Mouse (Mus musculus): ENCODE measurements around the gene Dtx2.

The Dtx2 gene

DNA sequence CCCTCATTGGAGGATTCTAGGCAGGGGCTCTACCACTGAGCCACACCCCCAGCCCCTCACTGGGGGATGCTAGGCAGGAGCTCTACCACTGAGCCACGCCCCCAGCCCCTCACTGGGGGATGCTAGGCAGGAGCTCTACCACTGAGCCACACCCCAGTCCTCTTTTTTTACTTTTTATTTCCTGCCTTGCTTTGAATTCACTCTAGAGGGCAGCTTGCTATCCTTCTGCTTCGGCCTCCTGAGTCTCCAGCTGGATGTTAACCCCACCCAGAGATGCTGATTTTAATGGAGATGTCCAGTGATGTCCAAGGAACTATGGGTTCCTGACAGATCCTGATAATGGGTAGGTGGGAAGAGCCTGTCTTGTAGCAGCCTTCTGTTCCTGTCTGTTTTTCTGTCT is 74.8 kb downstream of the Dtx2 start:
- DNase-seq: no peak

DNA sequence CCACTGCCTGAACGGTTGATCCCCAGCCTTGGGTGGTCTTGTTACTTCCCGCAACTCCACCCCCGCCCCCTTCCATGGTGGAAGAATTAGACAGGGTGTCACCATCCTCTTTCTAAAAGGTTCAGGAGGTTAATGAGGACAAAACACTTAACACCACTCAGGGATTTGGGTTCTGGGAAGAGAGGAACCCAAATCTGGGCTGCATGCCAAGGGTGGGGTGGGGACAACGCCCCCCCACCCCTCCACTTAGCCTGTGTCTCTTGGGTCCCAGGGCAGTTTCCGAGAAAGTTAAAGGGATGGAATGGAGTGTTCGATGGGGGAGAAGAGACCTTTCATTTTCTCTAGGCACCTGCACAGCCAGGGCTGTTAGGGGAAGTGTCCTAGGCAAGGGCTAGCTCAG is 78.5 kb downstream of the Dtx2 start:
- DNase-seq: no peak

DNA sequence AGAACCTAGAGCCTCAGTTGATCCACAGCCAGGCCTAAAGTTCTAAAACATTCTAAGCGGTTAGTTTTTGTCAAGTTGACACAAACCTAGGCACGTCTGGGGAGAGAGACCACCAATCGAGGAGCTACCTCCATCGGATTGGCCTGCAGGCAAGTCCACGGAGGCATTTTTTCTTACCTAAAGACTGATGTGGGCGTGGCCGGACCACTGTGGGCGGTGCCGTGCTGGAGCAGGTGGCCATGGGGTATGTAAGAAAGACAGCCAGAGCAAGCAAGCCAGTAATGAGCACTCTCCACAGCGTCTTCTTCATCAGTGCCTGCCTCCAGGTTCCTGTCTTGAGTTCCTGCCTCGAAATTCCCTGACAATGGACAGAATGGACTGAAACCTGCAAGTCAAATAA is 78.9 kb downstream of the Dtx2 start:
- DNase-seq: no peak

DNA sequence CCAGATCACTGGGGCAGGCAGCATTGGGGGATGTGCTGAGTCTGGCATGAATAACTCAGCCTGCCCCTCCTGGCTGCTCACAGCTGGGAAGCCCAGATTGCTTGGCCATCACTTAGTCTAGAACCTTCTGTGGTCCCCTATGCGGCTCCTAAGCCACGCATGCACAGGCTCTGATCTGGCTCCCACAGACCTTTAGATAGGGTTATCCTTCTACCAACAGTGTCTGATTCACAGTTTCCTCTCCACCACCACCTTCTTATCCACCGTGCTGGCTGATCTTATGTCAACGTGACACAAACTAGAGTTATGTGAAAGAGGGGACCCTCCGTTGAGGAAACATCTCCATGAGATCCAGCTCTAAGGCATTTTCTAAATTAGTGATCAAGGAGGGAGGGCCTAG is 80.5 kb downstream of the Dtx2 start:
- no peak for DNase-seq

- no peak for DNase-seq
Observed at GRCm38 (mm10) chr5:136076284-136076683, 81.7 kb downstream of the Dtx2 start.

- no peak for DNase-seq
Observed at GRCm38 (mm10) chr5:136077001-136077550, 82.5 kb downstream of the Dtx2 start.

DNA sequence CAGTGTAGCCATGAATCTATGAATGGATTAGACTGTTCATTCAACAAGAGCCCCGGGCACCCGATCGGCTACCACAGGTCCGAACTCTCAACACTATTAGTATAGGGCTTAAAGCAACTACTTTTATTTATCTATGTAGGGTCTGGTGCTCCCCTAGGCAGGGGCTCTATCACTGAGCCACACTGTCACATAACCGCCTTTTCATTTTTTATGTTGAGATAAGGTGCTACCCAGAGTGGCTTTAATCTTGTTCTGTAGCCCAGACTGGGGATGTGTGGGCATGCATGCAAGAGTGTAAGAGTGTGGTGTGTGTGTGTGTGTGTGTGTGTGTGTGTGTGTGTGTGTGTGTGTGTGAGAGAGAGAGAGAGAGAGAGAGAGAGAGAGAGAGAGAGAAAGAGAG is 83.5 kb downstream of the Dtx2 start:
- DNase-seq: no peak

GRCm38 (mm10) chr5:136082345-136082744 is 87.7 kb downstream of the Dtx2 start:
- DNase-seq: no peak
